Mouse (Mus musculus) hindbrain, embryonic 13.5 days (tissue): ENCODE measurements around the gene Cryaa. TPM values are rescaled to one million over a fixed set of nuclear protein-coding genes. Genes with fewer than 3 reads are reported as not detected.

Experiments used
- ATAC-seq: fragments of 200-750 bp; cut with Nextera tagmentation; 2 replicates; pipeline ENCODE4 v1.8.0; 2017; ENCODE audit warnings: moderate TSS enrichment; ENCODE audit not compliant: low FRiP score
- H3K27ac ChIP-seq: fragments of 300-500 bp; sonication (generic); 2 replicates; pipeline ENCODE4 v1.5.1; 2015; ENCODE audit warnings: inconsistent platforms, mild to moderate bottlenecking, moderate library complexity
- H3K27me3 ChIP-seq: fragments of 300-500 bp; sonication (generic); 2 replicates; pipeline ENCODE4 v1.6.1; 2015; ENCODE audit warnings: mild to moderate bottlenecking, inconsistent platforms
- H3K36me3 ChIP-seq: fragments of 300-500 bp; sonication (generic); 2 replicates; pipeline ENCODE4 v1.6.1; 2015; ENCODE audit warnings: mild to moderate bottlenecking, inconsistent platforms
- H3K4me1 ChIP-seq: fragments of 300-500 bp; sonication (generic); replicated peaks from 2 replicates; pipeline ENCODE4 v1.6.1; 2015; ENCODE audit warnings: inconsistent platforms
- H3K4me2 ChIP-seq: fragments of 300-500 bp; sonication (generic); 2 replicates; pipeline ENCODE4 v1.6.1; 2015; ENCODE audit warnings: inconsistent platforms, mild to moderate bottlenecking, moderate library complexity
- H3K4me3 ChIP-seq: fragments of 300-500 bp; sonication (generic); 2 replicates; pipeline ENCODE4 v1.5.1; 2015; ENCODE audit warnings: mild to moderate bottlenecking, inconsistent platforms
- H3K9ac ChIP-seq: fragments of 300-500 bp; sonication (generic); 2 replicates; pipeline ENCODE4 v1.6.1; 2015; ENCODE audit warnings: mild to moderate bottlenecking, inconsistent platforms
- H3K9me3 ChIP-seq: fragments of 300-500 bp; sonication (generic); 2 replicates; pipeline ENCODE4 v1.6.1; 2016; ENCODE audit warnings: inconsistent platforms
- WGBS: fragments of 180-500 bp; shearing (Covaris S2); methylation state at CpG from one replicate; pipeline ENCODE4 v1.1.7; 2015; 5-methylcytosine and 5-hydroxymethylcytosine counted together
- polyA plus RNA-seq: library from polyadenylated mRNA; unstranded; fragments of >200 nt; fragmentation: Nextera tagmentation; extraction: Ambion mirVana; gene quantifications from 2 replicates; pipeline ENCODE4 v1.2.1, GENCODE M21; 2015

The Cryaa gene
- polyA plus RNA-seq, 1 experiment from 2014 or later, result not detected

DNA sequence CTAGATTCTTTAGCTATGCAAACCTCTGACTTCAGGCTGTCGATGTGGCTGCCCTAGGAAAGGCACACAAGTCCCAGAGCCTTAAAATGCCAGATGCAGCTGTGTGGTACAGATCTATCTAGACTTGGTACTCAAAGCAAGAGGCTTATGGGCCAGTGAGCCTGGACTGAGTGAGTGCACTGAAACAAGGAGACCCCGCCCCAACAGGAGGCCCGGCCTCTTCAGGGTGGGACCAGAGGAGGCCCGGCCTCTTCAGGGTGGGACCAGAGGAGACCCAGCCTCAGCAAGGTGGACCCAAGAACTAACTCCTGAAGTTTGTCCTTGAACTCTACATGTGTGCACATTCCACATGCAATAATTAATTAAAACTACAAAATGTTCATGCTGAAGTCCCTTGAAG, 34.7 kb upstream of the Cryaa start:
- Histone ChIP-seq H3K4me2 (no peak overlapping the region), H3K27ac (no peak overlapping the region), H3K27me3 (peaks cover 5% of the 10 kb centered on the region; the same call in 1 of the 2 replicates), H3K36me3 (peaks cover 31% of the 10 kb centered on the region), H3K4me3 (no peak overlapping the region), H3K9me3 (no peaks in the 10 kb centered on the region), H3K9ac (no peak overlapping the region), H3K4me1 (0 out of 2 replicates have a peak, but pooled peaks cover 2% of the 10 kb centered on the region)
- 71% methylated on average over 4 of the region's 4 CpGs for WGBS
- no peak for ATAC-seq

- 94% methylated on average over 5 of the region's 5 CpGs for WGBS
- ATAC-seq, result no peak
- no peaks in the 10 kb centered on the region for H3K4me1 ChIP-seq
- H3K9me3 ChIP-seq, result no peaks in the 10 kb centered on the region
- H3K4me2 ChIP-seq, result no peak overlapping the region
- H3K27ac ChIP-seq, result no peak overlapping the region
- H3K4me3 ChIP-seq, result no peak overlapping the region
- no peak overlapping the region for H3K9ac ChIP-seq
- no peaks in the 10 kb centered on the region for H3K27me3 ChIP-seq
- peaks cover 66% of the 10 kb centered on the region for H3K36me3 ChIP-seq
Observed at GRCm38 (mm10) chr17:31646199-31647002, 31.2 kb upstream of the Cryaa start.

DNA sequence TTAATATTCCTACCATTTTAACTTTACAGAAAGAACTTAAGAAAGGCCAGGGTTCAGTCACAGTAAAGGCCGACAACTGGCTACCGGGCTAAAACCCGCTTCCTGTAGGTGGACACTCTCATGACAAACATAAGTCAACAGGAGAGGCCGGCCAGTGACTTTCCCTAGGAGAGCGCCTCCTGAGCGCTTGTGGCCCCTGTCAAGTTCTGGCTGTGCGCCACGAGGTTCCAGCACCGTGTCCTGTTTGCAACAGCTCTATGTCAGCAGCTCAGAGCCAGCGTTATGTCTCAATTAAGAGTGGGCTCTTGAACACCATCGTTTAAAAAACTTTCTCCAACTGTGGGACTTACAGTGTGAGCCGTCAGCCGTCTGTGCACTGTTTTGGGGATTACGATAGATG, 25.5 kb upstream of the Cryaa start:
- Histone ChIP-seq H3K9me3 (no peaks in the 10 kb centered on the region), H3K36me3 (peaks cover 87% of the 10 kb centered on the region), H3K4me3 (no peak overlapping the region), H3K9ac (no peak overlapping the region), H3K27ac (no peak overlapping the region), H3K4me1 (peaks cover 12% of the 10 kb centered on the region), H3K27me3 (no peaks in the 10 kb centered on the region), H3K4me2 (no peak overlapping the region)
- WGBS, result 93% methylated on average over 14 of the region's 14 CpGs
- ATAC-seq, result no peak

- H3K36me3 ChIP-seq, result peaks cover 76% of the 10 kb centered on the region
- no peak for ATAC-seq
- 92% methylated on average over 6 of the region's 6 CpGs for WGBS
Observed at GRCm38 (mm10) chr17:31653277-31653676, 24.3 kb upstream of the Cryaa start.

DNA sequence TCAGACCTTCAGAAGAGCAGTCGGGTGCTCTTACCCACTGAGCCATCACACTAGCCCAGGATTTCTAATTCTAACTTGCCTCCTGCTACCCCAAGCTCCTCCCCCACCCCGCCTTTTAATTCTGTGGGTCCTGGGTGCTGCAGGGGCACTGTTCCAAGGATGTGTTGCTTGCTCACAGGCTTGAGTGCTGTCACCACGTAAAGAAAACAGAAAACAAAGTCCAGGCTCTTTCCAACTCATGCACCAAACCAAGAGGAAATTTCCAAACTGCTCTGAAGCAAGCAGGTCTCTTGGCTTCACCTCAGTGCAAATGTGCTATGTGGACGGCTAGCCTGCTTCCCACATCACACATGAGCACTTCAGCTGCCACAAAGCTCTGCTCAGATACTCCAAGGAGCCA, 22.2 kb upstream of the Cryaa start:
- H3K9ac ChIP-seq, result no peak overlapping the region
- WGBS, result 85% methylated on average over 4 of the region's 4 CpGs
- no peaks in the 10 kb centered on the region for H3K9me3 ChIP-seq
- H3K36me3 ChIP-seq, result peaks cover 55% of the 10 kb centered on the region
- no peak for ATAC-seq
- H3K4me1 ChIP-seq, result peaks cover 24% of the 10 kb centered on the region
- H3K4me3 ChIP-seq, result no peak overlapping the region
- H3K27me3 ChIP-seq, result no peaks in the 10 kb centered on the region
- no peak overlapping the region for H3K4me2 ChIP-seq
- H3K27ac ChIP-seq, result no peak overlapping the region

More at GRCm38 (mm10) chr17:31653277-31653676, 24.3 kb upstream of the Cryaa start:
- Histone ChIP-seq H3K4me3 (no peak overlapping the region), H3K27ac (no peak overlapping the region), H3K9ac (no peak overlapping the region), H3K4me2 (no peak overlapping the region), H3K9me3 (no peaks in the 10 kb centered on the region), H3K27me3 (no peaks in the 10 kb centered on the region), H3K4me1 (peaks cover 19% of the 10 kb centered on the region)

- Histone ChIP-seq H3K9me3 (no peaks in the 10 kb centered on the region), H3K27ac (no peak overlapping the region), H3K9ac (no peak overlapping the region), H3K27me3 (no peaks in the 10 kb centered on the region), H3K4me3 (no peak overlapping the region), H3K36me3 (peaks cover 42% of the 10 kb centered on the region), H3K4me2 (peak overlapping the region; percentile 80; the same call in 1 of the 2 replicates), H3K4me1 (peaks cover 24% of the 10 kb centered on the region)
- no peak for ATAC-seq
- WGBS, result 89% methylated on average over 5 of the region's 5 CpGs
Observed at GRCm38 (mm10) chr17:31656682-31657081, 20.9 kb upstream of the Cryaa start.

DNA sequence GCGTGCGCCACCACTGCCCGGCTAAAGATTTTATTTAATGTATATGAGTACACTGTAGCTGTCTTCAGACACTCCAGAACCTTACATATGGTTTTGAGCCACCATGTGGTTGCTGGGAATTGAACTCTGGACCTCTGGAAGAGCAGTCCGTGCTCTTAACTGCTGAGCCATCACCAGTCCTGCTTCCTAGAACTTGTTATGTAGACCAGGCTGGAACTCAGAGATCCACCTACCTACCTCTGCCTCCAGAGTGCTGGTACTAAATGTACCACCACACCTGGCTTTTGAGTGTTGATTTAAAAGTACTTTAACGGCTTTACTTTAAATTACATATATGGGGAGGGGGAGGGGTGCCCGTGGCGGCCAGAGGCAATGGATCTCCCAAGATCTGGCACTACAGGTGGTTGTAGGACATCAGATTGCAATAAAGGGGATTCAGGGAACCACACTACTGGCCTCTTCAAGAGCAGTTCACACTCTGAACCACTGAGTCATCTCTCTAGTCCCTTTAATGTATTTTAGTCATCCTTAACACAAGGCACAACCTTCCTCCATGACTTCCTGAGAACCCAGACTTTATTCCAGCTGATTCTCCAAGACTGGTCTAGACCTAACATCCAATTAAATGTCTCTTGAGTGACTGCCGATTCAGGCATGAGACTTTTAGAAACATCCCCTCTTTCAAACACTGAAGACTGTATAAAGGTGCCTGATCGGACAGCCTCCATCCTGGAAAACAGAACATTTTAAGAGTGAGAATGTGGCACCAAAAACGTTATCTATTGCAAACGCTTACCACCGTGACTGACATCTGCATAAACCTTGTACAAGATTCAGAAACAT, 20.2 kb upstream of the Cryaa start:
- Histone ChIP-seq H3K4me3 (peak overlapping the region; percentile 74), H3K4me1 (peaks cover 24% of the 10 kb centered on the region), H3K36me3 (peaks cover 35% of the 10 kb centered on the region), H3K27me3 (no peaks in the 10 kb centered on the region), H3K9ac (peak overlapping the region; percentile 94), H3K9me3 (no peaks in the 10 kb centered on the region), H3K4me2 (peak overlapping the region; percentile 80), H3K27ac (no peak overlapping the region)
- 57% methylated on average over 12 of the region's 12 CpGs for WGBS
- ATAC-seq, result no peak

DNA sequence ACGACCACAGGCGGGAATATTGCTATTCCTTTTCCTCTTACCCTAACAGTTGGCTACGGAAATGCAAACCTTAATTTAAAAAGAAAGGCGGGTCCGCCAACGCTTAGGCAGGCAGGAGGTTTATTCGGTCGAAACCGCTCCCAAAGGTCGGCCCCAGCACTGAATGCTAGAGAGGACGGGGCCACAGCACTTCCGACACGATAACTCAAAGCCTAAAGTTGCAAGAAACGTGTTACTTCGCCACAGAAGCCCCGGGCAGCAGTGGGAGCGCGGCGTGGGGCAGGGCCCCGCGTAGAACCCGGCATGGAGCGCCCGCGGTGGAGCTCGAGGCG, 19.5 kb upstream of the Cryaa start:
- Histone ChIP-seq H3K36me3 (peaks cover 28% of the 10 kb centered on the region), H3K4me1 (peaks cover 24% of the 10 kb centered on the region), H3K4me2 (peak overlapping the region; percentile 80), H3K9ac (peak overlapping the region; percentile 94), H3K9me3 (no peaks in the 10 kb centered on the region), H3K27me3 (no peaks in the 10 kb centered on the region), H3K27ac (peak overlapping the region; percentile 91), H3K4me3 (peak overlapping the region; percentile 74)
- WGBS, result 0% methylated on average over 27 of the region's 27 CpGs
- ATAC-seq, result no peak

- under 1% methylated on average over 66 of the region's 77 CpGs for WGBS
- H3K36me3 ChIP-seq, result peaks cover 22% of the 10 kb centered on the region
- peak within 1 kb of the TSS; percentile 80 for H3K4me2 ChIP-seq
- H3K9me3 ChIP-seq, result no peaks in the 10 kb centered on the region
- H3K4me3 ChIP-seq, result peak within 1 kb of the TSS; percentile 74
- peak within 1 kb of the TSS; percentile 94 for H3K9ac ChIP-seq
- H3K27ac ChIP-seq, result peak within 1 kb of the TSS; percentile 93
- H3K4me1 ChIP-seq, result peaks cover 24% of the 10 kb centered on the region
- no peaks in the 10 kb centered on the region for H3K27me3 ChIP-seq
- peak; percentile 99 for ATAC-seq
Observed at GRCm38 (mm10) chr17:31658468-31659185, 19.0 kb upstream of the Cryaa start, which contains the start of gene U2af1. Gene U2af1 (minus strand): TSS chr17:31658892.

DNA sequence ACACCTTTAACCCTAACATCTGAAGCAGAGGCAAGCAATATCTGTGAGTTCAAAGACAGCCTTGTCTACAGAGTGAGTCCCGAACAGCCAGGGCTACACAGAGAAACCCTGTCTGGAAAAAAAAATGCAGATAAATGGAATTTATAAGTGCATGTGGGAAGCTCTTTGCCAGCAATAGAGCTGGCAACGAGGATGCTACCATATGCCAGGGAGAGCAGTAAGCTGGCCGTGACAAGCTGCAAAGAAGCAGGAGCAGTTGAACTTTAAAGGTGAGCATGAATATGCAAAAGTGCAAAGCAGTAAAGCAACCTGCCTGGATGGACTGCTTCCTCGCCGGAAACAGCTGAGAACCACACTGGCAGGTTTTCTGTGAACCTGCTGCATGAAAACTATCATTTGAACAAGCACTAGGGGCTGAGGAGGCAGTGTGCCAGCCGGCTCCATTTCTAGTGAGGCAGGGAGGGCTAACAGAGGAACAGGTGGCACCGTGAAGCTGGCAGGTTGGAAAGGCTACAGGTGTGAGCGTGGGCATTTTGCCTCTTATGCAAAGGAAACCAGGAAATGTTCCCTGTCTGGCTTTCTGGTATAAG, 16.9 kb upstream of the Cryaa start:
- Histone ChIP-seq H3K4me3 (no peak overlapping the region), H3K4me2 (no peak overlapping the region), H3K9me3 (no peaks in the 10 kb centered on the region), H3K27ac (no peak overlapping the region), H3K36me3 (peaks cover 3% of the 10 kb centered on the region; the same call in 1 of the 2 replicates), H3K4me1 (peaks cover 18% of the 10 kb centered on the region), H3K9ac (no peak overlapping the region), H3K27me3 (no peaks in the 10 kb centered on the region)
- no peak for ATAC-seq
- WGBS, result 83% methylated on average over 8 of the region's 8 CpGs

- Histone ChIP-seq H3K4me3 (no peak overlapping the region), H3K4me2 (no peak overlapping the region), H3K9me3 (no peaks in the 10 kb centered on the region), H3K27me3 (no peaks in the 10 kb centered on the region), H3K27ac (no peak overlapping the region), H3K36me3 (no peaks in the 10 kb centered on the region), H3K9ac (no peak overlapping the region), H3K4me1 (peaks cover 5% of the 10 kb centered on the region)
- ATAC-seq, result no peak
Observed at GRCm38 (mm10) chr17:31662855-31663254, 14.8 kb upstream of the Cryaa start.

DNA sequence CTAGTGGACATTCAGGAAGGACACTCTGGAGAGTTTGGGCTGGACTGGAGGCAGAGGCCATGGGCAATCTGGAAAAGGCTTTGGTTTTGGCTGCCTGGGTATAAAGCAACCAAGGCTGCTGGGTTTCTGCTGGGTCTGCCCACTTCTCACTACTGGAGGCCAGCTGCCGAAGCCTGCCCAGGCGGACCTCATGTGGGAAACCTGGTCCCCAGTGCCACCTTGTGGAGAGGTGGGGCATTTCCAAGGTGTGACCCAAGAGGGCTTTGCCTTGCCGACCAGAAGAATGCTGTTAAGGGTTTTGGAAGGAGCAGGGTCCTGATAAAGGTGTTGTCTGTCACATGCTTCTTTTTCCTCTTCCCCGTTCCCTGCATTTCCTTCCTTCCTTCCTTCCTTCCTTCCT, 12.8 kb upstream of the Cryaa start:
- Histone ChIP-seq H3K4me1 (peaks cover under 1% of the 10 kb centered on the region; the same call in 1 of the 2 replicates), H3K27me3 (no peaks in the 10 kb centered on the region)
- WGBS, result 14% methylated on average over 4 of the region's 4 CpGs

More for the DNA sequence above, 12.8 kb upstream of the Cryaa start:
- H3K36me3 ChIP-seq, result no peaks in the 10 kb centered on the region
- H3K9ac ChIP-seq, result no peak overlapping the region
- no peak overlapping the region for H3K27ac ChIP-seq
- ATAC-seq, result no peak
- H3K4me3 ChIP-seq, result no peak overlapping the region
- H3K9me3 ChIP-seq, result no peaks in the 10 kb centered on the region
- no peak overlapping the region for H3K4me2 ChIP-seq
